Mouse (Mus musculus): ENCODE data around the gene Mmd.

GRCm38 (mm10) chr11:90238657-90239056 is 10.6 kb upstream of the Mmd start:
- TF ChIP-seq CTCF (IDR thresholded peaks at IDR 0.05; ENCODE audit: low read depth, low read length) (no peak), POLR2AphosphoS5 (IDR thresholded peaks at IDR 0.05; ENCODE audit: insufficient replicate concordance, low read depth, low read length) (no peak), GATA2 (IDR thresholded peaks at IDR 0.05; ENCODE audit: borderline replicate concordance, low read depth, low read length) (no peak), GATA1 (IDR thresholded peaks at IDR 0.05; ENCODE audit: borderline replicate concordance, low read length) (no peak)

All from G1E (cell line).